Mouse (Mus musculus) inflammation-experienced regulatory T-cells, adult 6 months (primary cell): ENCODE results near the gene Galnt18. TPM values are rescaled to one million over a fixed set of nuclear protein-coding genes. Genes with fewer than 3 reads are reported as not detected.

Experiments used
- ATAC-seq: one replicate; pipeline ENCODE4 v1.8.0; 2017
- polyA plus RNA-seq, 3 experiments: library from polyadenylated mRNA; unstranded; fragments of 100-300 nt; shearing (Covaris generic); gene quantifications; one replicate each; pipeline ENCODE4 v1.2.1; 2017

Galnt18 gene
- polyA plus RNA-seq, 3 experiments from 2014 or later, result not detected

- no peak for ATAC-seq
These were observed 313.1 kb downstream of the Galnt18 start for GRCm38 (mm10) chr7:111466720-111467119.

GRCm38 (mm10) chr7:111466121-111466520, 313.7 kb downstream of the Galnt18 start:
- ATAC-seq, result no peak

GRCm38 (mm10) chr7:111459716-111460115, 320.1 kb downstream of the Galnt18 start:
- no peak for ATAC-seq

GRCm38 (mm10) chr7:111456007-111456406, 323.8 kb downstream of the Galnt18 start:
- no peak for ATAC-seq

- no peak for ATAC-seq
These were observed 324.2 kb downstream of the Galnt18 start for GRCm38 (mm10) chr7:111455541-111455940.

GRCm38 (mm10) chr7:111452000-111452399, 327.8 kb downstream of the Galnt18 start:
- no peak for ATAC-seq

DNA sequence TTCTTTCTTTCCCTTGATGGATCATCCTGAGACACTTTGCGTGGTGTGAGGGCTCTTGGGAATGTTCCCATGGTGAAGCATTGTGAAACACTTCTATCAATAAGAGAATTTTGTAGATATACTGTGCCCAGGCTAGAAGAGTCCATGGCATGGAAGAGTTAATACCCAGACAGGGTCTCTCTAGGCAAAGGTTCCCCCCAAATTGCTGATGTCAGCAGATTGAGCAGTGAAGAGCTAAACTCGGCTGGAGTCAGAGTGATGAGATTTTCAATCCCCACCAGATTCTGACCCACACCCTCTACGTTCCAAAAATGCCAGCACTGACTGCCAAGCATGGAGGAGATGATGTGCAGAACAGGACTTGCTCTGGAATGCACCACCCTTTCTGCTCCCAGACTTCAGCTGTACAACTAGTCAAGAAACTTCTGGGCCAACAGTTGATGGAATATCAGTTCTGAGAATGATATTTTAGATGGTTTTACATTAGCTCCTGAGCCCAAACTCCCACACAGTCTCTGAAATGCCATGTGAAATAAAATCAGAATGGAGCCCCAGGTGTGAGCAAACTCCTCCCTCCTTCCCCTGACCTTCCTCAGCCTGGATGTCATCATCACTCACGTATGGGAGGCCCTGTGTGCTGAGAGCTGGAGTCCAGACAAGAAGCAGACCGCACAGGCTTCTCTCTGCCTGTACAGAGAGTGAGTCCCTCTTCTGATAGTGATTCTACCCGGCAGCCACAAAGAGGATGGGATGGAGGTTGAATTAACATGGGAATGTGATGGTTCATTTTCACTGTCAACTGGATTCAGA, 329.3 kb downstream of the Galnt18 start:
- no peak for ATAC-seq

DNA sequence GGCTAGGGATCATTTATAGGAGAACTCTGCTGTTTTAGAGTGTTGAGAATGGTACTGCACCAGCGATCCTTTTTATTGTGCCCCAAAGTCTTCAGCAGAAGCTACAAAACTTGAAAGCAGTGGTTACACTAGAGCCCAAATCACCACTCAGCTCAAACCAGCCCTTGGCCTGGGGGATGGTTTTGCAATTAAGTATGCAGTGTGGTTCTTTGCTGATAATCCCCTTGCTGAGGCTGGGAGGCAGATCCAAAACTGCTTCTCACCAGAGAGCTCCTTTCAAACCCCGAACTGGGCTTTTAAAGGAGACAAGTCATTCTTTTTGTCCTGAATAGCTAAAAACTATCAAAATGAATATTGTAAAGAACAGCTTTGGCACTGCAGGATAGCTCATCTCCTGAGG, 346.6 kb downstream of the Galnt18 start:
- no peak for ATAC-seq

DNA sequence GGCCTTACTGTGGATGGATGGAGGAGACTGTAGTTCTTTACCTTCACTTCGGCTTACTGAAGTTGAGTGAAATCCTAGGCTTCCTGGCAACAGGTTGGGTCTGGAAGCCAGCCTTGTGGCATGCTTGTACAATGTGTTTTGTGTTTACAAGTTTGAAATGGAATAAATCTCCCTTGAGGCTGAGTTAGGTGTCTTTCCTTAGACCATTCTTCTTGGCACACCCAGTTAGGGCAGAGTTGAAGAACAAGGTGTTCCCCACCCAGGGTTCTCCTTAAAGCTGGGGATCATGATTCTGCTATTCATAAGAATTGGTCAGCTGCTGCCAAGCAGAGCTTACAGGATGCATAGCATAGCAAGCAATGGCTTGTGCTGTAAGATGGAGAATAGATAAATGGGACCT, 352.4 kb downstream of the Galnt18 start:
- ATAC-seq, result no peak

Other genes with a start within 250 kb of the Galnt18 start
- gene Usp47, start 243.5 kb upstream of the Galnt18 start, polyA plus RNA-seq, result 10 to 100 TPM; 16.1 to 20.7 (median 19.9) TPM